10 mouse cellular contexts compared by ENCODE assay signal in genomic region chr1:177013776-177014175, GRCm38 (mm10).
A peak's percentile ranks its signal among the peaks of the same experiment; 100 is the strongest.
DNase-seq lines count a peak whose midpoint lies in the region; ATAC-seq and TF ChIP-seq lines count a peak whose summit lies in the region.
"Had no signal": no experiment of that assay in that cellular context is flagged by ENCODE, and none has a peak within 500 bp of the region (broad histone marks: within the 10 kb centered on the region; RNA-seq: fewer than 3 reads in every experiment).

No protein-coding gene starts in this region.

- ATAC-seq in hindbrain, postnatal 0 days: no peak
- ATAC-seq in hindbrain, embryonic 11.5 days (ENCODE audit: low FRiP score): no peak
- ATAC-seq in forebrain, postnatal 0 days: no peak

- peak; percentile 50 for DNase-seq in adrenal gland, postnatal 14 days
- no peak for DNase-seq in adrenal gland, adult 8-10 months
- no peak for DNase-seq in hindbrain, postnatal 0 days (ENCODE audit: low spot score)
- DNase-seq in hindbrain, embryonic 11.5 days (ENCODE audit: low spot score): no peak
- DNase-seq in forebrain, postnatal 0 days: no peak
- no peak for DNase-seq in frontal cortex, postnatal 36 days (ENCODE audit: low spot score in 2 of 2)
- no peak for DNase-seq in right cerebral cortex, postnatal 14 days
- DNase-seq: B cell, adult 2 months; lung, postnatal 14 days had no signal

- H3K27me3 ChIP-seq in hindbrain, postnatal 0 days (ENCODE audit: insufficient read depth, low read length): no peaks in the 10 kb centered on the region
- no peaks in the 10 kb centered on the region for H3K27me3 ChIP-seq in hindbrain, embryonic 11.5 days (ENCODE audit: control insufficient read depth, insufficient read depth, low read length)
- H3K27me3 ChIP-seq in forebrain, postnatal 0 days (ENCODE audit: insufficient read depth, low read length): no peaks in the 10 kb centered on the region

- H3K4me3 ChIP-seq in hindbrain, postnatal 0 days (ENCODE audit: low read length): no peak overlapping the region
- H3K4me3 ChIP-seq in hindbrain, embryonic 11.5 days (ENCODE audit: low read depth, low read length): no peak overlapping the region
- no peak overlapping the region for H3K4me3 ChIP-seq in brown adipose tissue, adult 24 weeks (ENCODE audit: insufficient read depth, low read depth, low read length)
- H3K4me3 ChIP-seq in forebrain, postnatal 0 days (ENCODE audit: low read depth, low read length): no peak overlapping the region

- no peak for TF ChIP-seq CTCF in hindbrain, postnatal 0 days (IDR thresholded peaks at IDR 0.05; ENCODE audit: low read depth)
- no peak for TF ChIP-seq CTCF in forebrain, postnatal 0 days (IDR thresholded peaks at IDR 0.05; ENCODE audit: low read depth)

- H3K4me2 ChIP-seq in hindbrain, postnatal 0 days (ENCODE audit: low read depth, low read length): no peak overlapping the region
- no peak overlapping the region for H3K4me2 ChIP-seq in hindbrain, embryonic 11.5 days (replicated peaks; ENCODE audit: low read depth, low read length)
- H3K4me2 ChIP-seq in forebrain, postnatal 0 days (ENCODE audit: low read depth): no peak overlapping the region

- no peak overlapping the region for H3K9ac ChIP-seq in hindbrain, postnatal 0 days (replicated peaks; ENCODE audit: low read length)
- H3K9ac ChIP-seq in hindbrain, embryonic 11.5 days (ENCODE audit: low read depth, low read length): no peak overlapping the region
- no peak overlapping the region for H3K9ac ChIP-seq in forebrain, postnatal 0 days

- no peaks in the 10 kb centered on the region for H3K9me3 ChIP-seq in hindbrain, postnatal 0 days (ENCODE audit: low read length)
- no peaks in the 10 kb centered on the region for H3K9me3 ChIP-seq in hindbrain, embryonic 11.5 days (ENCODE audit: control insufficient read depth, low read length)
- H3K9me3 ChIP-seq in forebrain, postnatal 0 days (ENCODE audit: low read length): no peaks in the 10 kb centered on the region

- H3K36me3 ChIP-seq in hindbrain, postnatal 0 days (ENCODE audit: insufficient read depth, low read length): no peaks in the 10 kb centered on the region
- no peaks in the 10 kb centered on the region for H3K36me3 ChIP-seq in hindbrain, embryonic 11.5 days (ENCODE audit: control insufficient read depth, insufficient read depth, low read length)
- no peaks in the 10 kb centered on the region; the same call in 1 of the 2 replicates for H3K36me3 ChIP-seq in forebrain, postnatal 0 days (ENCODE audit: insufficient read depth)

- 42% methylated on average over 3 of the region's 3 CpGs for WGBS in hindbrain, postnatal 0 days
- WGBS in hindbrain, embryonic 11.5 days: 94% methylated on average over 3 of the region's 3 CpGs
- WGBS in forebrain, postnatal 0 days: 69% methylated on average over 3 of the region's 3 CpGs

- H3K27ac ChIP-seq in hindbrain, postnatal 0 days: peak overlapping the region; percentile 78
- no peak overlapping the region for H3K27ac ChIP-seq in hindbrain, embryonic 11.5 days (ENCODE audit: low read depth, low read length)
- peak overlapping the region; percentile 86 for H3K27ac ChIP-seq in brown adipose tissue, adult 24 weeks (replicated peaks; ENCODE audit: low read depth, low read length)
- H3K27ac ChIP-seq in forebrain, postnatal 0 days (ENCODE audit: low read depth, low read length): peak overlapping the region; percentile 58

- H3K4me1 ChIP-seq in hindbrain, postnatal 0 days (ENCODE audit: insufficient read depth, low read length): peaks cover 25% of the 10 kb centered on the region; the same call in 1 of the 2 replicates
- H3K4me1 ChIP-seq in hindbrain, embryonic 11.5 days (replicated peaks; ENCODE audit: control insufficient read depth, insufficient read depth, low read length): peaks cover 11% of the 10 kb centered on the region
- H3K4me1 ChIP-seq in brown adipose tissue, adult 24 weeks (ENCODE audit: control insufficient read depth, insufficient read depth, insufficient read length, low read length): peaks cover 23% of the 10 kb centered on the region
- peaks cover 6% of the 10 kb centered on the region for H3K4me1 ChIP-seq in forebrain, postnatal 0 days (ENCODE audit: insufficient read depth)
